Mouse (Mus musculus) ES-E14 (cell line): ENCODE results near the gene Ntm.

Experiments used
- CHD2 ChIP-seq: IDR thresholded peaks from 2 replicates; pipeline ENCODE4 v1.6.1; 2014; ENCODE audit warnings: mild to moderate bottlenecking, low read depth, low read length, inconsistent platforms
- HCFC1 ChIP-seq: IDR thresholded peaks from 2 replicates; pipeline ENCODE4 v1.6.1; 2012; ENCODE audit warnings: low read length, inconsistent platforms, borderline replicate concordance; ENCODE audit not compliant: insufficient read depth
- ZC3H11A ChIP-seq: IDR thresholded peaks from 2 replicates; pipeline ENCODE4 v1.6.1; 2012; ENCODE audit warnings: low read depth, mild to moderate bottlenecking, inconsistent platforms, low read length, borderline replicate concordance

GRCm38 (mm10) chr9:29877583-29877982 lies 85.4 kb downstream of the Ntm start:
- no peak for TF ChIP-seq CHD2
- no peak for TF ChIP-seq HCFC1
- TF ChIP-seq ZC3H11A = no peak
